Mouse (Mus musculus): ENCODE data around the gene Zfp212. TPM values are rescaled to one million over a fixed set of nuclear protein-coding genes. Genes with fewer than 3 reads are reported as not detected.
A peak's percentile ranks its signal among the peaks of the same experiment; 100 is the strongest.
"Not testable (repeated sequence)": the region's sequence is repeated elsewhere in the genome, so short reads cannot be mapped to it uniquely, and the experiment has no call there.

Zfp212 gene
- total and polyA plus RNA-seq, 3 experiments: 7.6 to 14.0 (median 11.4) TPM

GRCm38 (mm10) chr6:47953191-47953726 is 33.0 kb downstream of the Zfp212 start, which contains the start of gene Zfp956:
TSS of gene Zfp956 (plus strand) at chr6:47953390.
- Histone ChIP-seq H3K36me3 (replicated peaks) (peaks cover 33% of the 10 kb centered on the region), H3K27me3 (ENCODE audit: insufficient read depth, low read length) (0 out of 2 replicates have a peak, but pooled peaks cover 3% of the 10 kb centered on the region), H3K9me3 (replicated peaks) (no peaks in the 10 kb centered on the region), H3K4me3 (ENCODE audit: low read depth, low read length) (peak within 1 kb of the TSS; percentile 80), H3K4me1 (ENCODE audit: insufficient read depth, low read depth, low read length) (peaks cover 24% of the 10 kb centered on the region)
- ATAC-seq (ENCODE audit: extremely low read depth, insufficient number of reproducible peaks, low FRiP score, poor library complexity, severe bottlenecking) (peak; percentile 99), DNase-seq (ENCODE audit: low spot score) (peak; percentile 99)
- TF ChIP-seq TAL1 (conservative IDR thresholded peaks at IDR 0.05; ENCODE audit: low read depth, low read length) (no peak), POLR2AphosphoS5 (IDR thresholded peaks at IDR 0.05; ENCODE audit: insufficient replicate concordance, low read depth, low read length) (no peak), GATA1 (IDR thresholded peaks at IDR 0.05; ENCODE audit: borderline replicate concordance, low read length) (no peak), GATA2 (IDR thresholded peaks at IDR 0.05; ENCODE audit: borderline replicate concordance, low read depth, low read length) (no peak), CTCF (IDR thresholded peaks at IDR 0.05; ENCODE audit: low read depth, low read length) (no peak)

- no peak for DNase-seq (ENCODE audit: low spot score)
Observed at GRCm38 (mm10) chr6:47954425-47954824, 34.1 kb downstream of the Zfp212 start.

GRCm38 (mm10) chr6:47957816-47958215 is 37.5 kb downstream of the Zfp212 start:
- peaks cover 18% of the 10 kb centered on the region for H3K4me1 ChIP-seq (ENCODE audit: insufficient read depth, low read depth, low read length)
- no peak overlapping the region for H3K4me3 ChIP-seq (ENCODE audit: low read depth, low read length)
- no peak for ATAC-seq (ENCODE audit: extremely low read depth, insufficient number of reproducible peaks, low FRiP score, poor library complexity, severe bottlenecking)
- TF ChIP-seq GATA2 (IDR thresholded peaks at IDR 0.05; ENCODE audit: borderline replicate concordance, low read depth, low read length) (no peak), TAL1 (conservative IDR thresholded peaks at IDR 0.05; ENCODE audit: low read depth, low read length) (no peak), CTCF (IDR thresholded peaks at IDR 0.05; ENCODE audit: low read depth, low read length) (no peak), POLR2AphosphoS5 (IDR thresholded peaks at IDR 0.05; ENCODE audit: insufficient replicate concordance, low read depth, low read length) (no peak), GATA1 (IDR thresholded peaks at IDR 0.05; ENCODE audit: borderline replicate concordance, low read length) (no peak)
- no peak for DNase-seq (ENCODE audit: low spot score)
- H3K36me3 ChIP-seq (replicated peaks): peaks cover 74% of the 10 kb centered on the region
- no peaks in the 10 kb centered on the region for H3K27me3 ChIP-seq (ENCODE audit: insufficient read depth, low read length)
- no peaks in the 10 kb centered on the region for H3K9me3 ChIP-seq (replicated peaks)

More at GRCm38 (mm10) chr6:47954425-47954824, 34.1 kb downstream of the Zfp212 start:
- H3K4me3 ChIP-seq (ENCODE audit: low read depth, low read length): no peak overlapping the region
- H3K4me1 ChIP-seq (ENCODE audit: insufficient read depth, low read depth, low read length): peaks cover 24% of the 10 kb centered on the region
- no peaks in the 10 kb centered on the region for H3K9me3 ChIP-seq (replicated peaks)
- H3K36me3 ChIP-seq (replicated peaks): peaks cover 44% of the 10 kb centered on the region
- ATAC-seq (ENCODE audit: extremely low read depth, insufficient number of reproducible peaks, low FRiP score, poor library complexity, severe bottlenecking): no peak
- H3K27me3 ChIP-seq (ENCODE audit: insufficient read depth, low read length): 0 out of 2 replicates have a peak, but pooled peaks cover 3% of the 10 kb centered on the region
- TF ChIP-seq GATA2 (IDR thresholded peaks at IDR 0.05; ENCODE audit: borderline replicate concordance, low read depth, low read length) (no peak), GATA1 (IDR thresholded peaks at IDR 0.05; ENCODE audit: borderline replicate concordance, low read length) (no peak), POLR2AphosphoS5 (IDR thresholded peaks at IDR 0.05; ENCODE audit: insufficient replicate concordance, low read depth, low read length) (no peak), TAL1 (conservative IDR thresholded peaks at IDR 0.05; ENCODE audit: low read depth, low read length) (no peak), CTCF (IDR thresholded peaks at IDR 0.05; ENCODE audit: low read depth, low read length) (no peak)

- TF ChIP-seq GATA1 (IDR thresholded peaks at IDR 0.05; ENCODE audit: borderline replicate concordance, low read length) (no peak), CTCF (IDR thresholded peaks at IDR 0.05; ENCODE audit: low read depth, low read length) (no peak), GATA2 (IDR thresholded peaks at IDR 0.05; ENCODE audit: borderline replicate concordance, low read depth, low read length) (no peak), TAL1 (conservative IDR thresholded peaks at IDR 0.05; ENCODE audit: low read depth, low read length) (no peak), POLR2AphosphoS5 (IDR thresholded peaks at IDR 0.05; ENCODE audit: insufficient replicate concordance, low read depth, low read length) (no peak)
- DNase-seq (ENCODE audit: low spot score) (no peak), ATAC-seq (ENCODE audit: extremely low read depth, insufficient number of reproducible peaks, low FRiP score, poor library complexity, severe bottlenecking) (no peak)
Observed at GRCm38 (mm10) chr6:47960685-47961421, 40.6 kb downstream of the Zfp212 start.

GRCm38 (mm10) chr6:47963051-47963450 is 42.8 kb downstream of the Zfp212 start:
- TF ChIP-seq TAL1 (conservative IDR thresholded peaks at IDR 0.05; ENCODE audit: low read depth, low read length) (no peak), GATA1 (IDR thresholded peaks at IDR 0.05; ENCODE audit: borderline replicate concordance, low read length) (no peak), GATA2 (IDR thresholded peaks at IDR 0.05; ENCODE audit: borderline replicate concordance, low read depth, low read length) (no peak)
- no peak overlapping the region for H3K4me3 ChIP-seq (ENCODE audit: low read depth, low read length)
- H3K9me3 ChIP-seq (replicated peaks): no peaks in the 10 kb centered on the region
- no peaks in the 10 kb centered on the region for H3K4me1 ChIP-seq (ENCODE audit: insufficient read depth, low read depth, low read length)
- peaks cover 77% of the 10 kb centered on the region for H3K36me3 ChIP-seq (replicated peaks)
- DNase-seq (ENCODE audit: low spot score): no peak
- peak; percentile 70 for ATAC-seq (ENCODE audit: extremely low read depth, insufficient number of reproducible peaks, low FRiP score, poor library complexity, severe bottlenecking)
- H3K27me3 ChIP-seq (ENCODE audit: insufficient read depth, low read length): no peaks in the 10 kb centered on the region

More at GRCm38 (mm10) chr6:47960685-47961421, 40.6 kb downstream of the Zfp212 start:
- no peaks in the 10 kb centered on the region for H3K27me3 ChIP-seq (ENCODE audit: insufficient read depth, low read length)
- no peaks in the 10 kb centered on the region for H3K9me3 ChIP-seq (replicated peaks)
- H3K36me3 ChIP-seq (replicated peaks): peaks cover 96% of the 10 kb centered on the region
- no peaks in the 10 kb centered on the region for H3K4me1 ChIP-seq (ENCODE audit: insufficient read depth, low read depth, low read length)
- H3K4me3 ChIP-seq (ENCODE audit: low read depth, low read length): no peak overlapping the region

GRCm38 (mm10) chr6:47968166-47968565 is 47.9 kb downstream of the Zfp212 start:
- H3K4me1 ChIP-seq (ENCODE audit: insufficient read depth, low read depth, low read length); ATAC-seq (ENCODE audit: extremely low read depth, insufficient number of reproducible peaks, low FRiP score, poor library complexity, severe bottlenecking); H3K27me3 ChIP-seq (ENCODE audit: insufficient read depth, low read length); H3K9me3 ChIP-seq (replicated peaks); DNase-seq (ENCODE audit: low spot score); H3K4me3 ChIP-seq (ENCODE audit: low read depth, low read length): not testable (repeated sequence)
- H3K36me3 ChIP-seq (replicated peaks): peaks cover 30% of the 10 kb centered on the region

All from G1E (cell line).